Mouse (Mus musculus): Measurements from ENCODE around the gene Gcgr. TPM values are rescaled to one million over a fixed set of nuclear protein-coding genes. Genes with fewer than 3 reads are reported as not detected.

Gene Gcgr
- total and polyA plus RNA-seq, 3 experiments = not detected

DNA sequence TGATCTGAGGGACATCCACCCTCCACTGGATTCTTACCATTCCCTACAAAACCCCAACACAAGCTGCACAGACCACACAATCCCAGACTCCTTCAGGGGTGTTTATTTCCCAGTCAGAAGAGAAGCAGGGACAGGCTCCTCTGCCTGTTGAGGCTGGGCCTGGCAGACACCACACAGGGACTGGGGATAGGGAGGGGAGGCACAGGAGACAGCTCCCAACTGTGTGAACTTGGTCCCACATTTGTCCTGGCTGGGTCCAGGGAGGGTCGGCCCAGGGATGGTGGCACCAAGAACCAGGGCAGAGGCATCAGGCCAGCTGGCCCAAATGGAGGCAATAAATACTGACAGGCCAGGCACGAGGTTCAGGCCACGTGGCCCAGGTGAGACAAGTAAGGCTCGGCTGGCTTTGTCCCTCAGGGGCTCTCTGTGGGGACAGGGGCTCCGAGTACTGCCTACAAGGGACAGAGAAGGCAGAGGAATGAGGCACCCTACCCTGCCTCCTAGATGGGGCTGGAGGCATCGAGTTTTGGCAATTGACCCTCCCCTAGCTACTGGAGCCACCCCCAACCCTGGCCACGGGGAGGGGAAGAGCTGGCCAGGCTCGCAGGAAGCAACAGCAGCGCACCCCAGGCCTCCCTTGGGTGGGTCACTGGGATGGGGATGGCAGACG lies 47.7 kb downstream of the Gcgr start:
- H3K9me3 ChIP-seq (replicated peaks; ENCODE audit: insufficient read depth, low read length) = no peaks in the 10 kb centered on the region
- no peak for TF ChIP-seq ELF1 (IDR thresholded peaks at IDR 0.05; ENCODE audit: low read depth, low read length)
- TF ChIP-seq POLR2A (IDR thresholded peaks at IDR 0.05; ENCODE audit: control insufficient read depth in 1 of 2, insufficient read depth in 1 of 2, low read depth in 1 of 2, low read length in 2 of 2, poor library complexity in 1 of 2) = peak in 1 of 2 experiments; percentile 4; a peak in 1 of 4 replicates
- peaks cover 48% of the 10 kb centered on the region for H3K79me2 ChIP-seq (ENCODE audit: control insufficient read depth, insufficient read depth, low read length, poor library complexity)
- H3K4me1 ChIP-seq (ENCODE audit: control insufficient read depth in 1 of 2, insufficient read depth in 2 of 2, low read length in 2 of 2) = peaks cover 10 to 20% of the 10 kb centered on the region in 2 experiments
- no peak for DNase-seq (ENCODE audit: low read depth, low spot score)
- no peaks in the 10 kb centered on the region for H3K27me3 ChIP-seq (ENCODE audit: control insufficient read depth in 1 of 2, insufficient read depth in 2 of 2, low read length in 2 of 2)
- H3K36me3 ChIP-seq (ENCODE audit: control insufficient read depth in 1 of 2, insufficient read depth in 2 of 2, low read length in 2 of 2) = peaks cover 4 to 22% of the 10 kb centered on the region in 2 experiments; a peak in 3 of 4 replicates
- no peak overlapping the region for H3K27ac ChIP-seq (ENCODE audit: control insufficient read depth, low read depth, low read length)
- H3K9ac ChIP-seq (ENCODE audit: control insufficient read depth, low read depth, low read length, poor library complexity, severe bottlenecking) = no peak overlapping the region
- no peak overlapping the region for H3K4me3 ChIP-seq (ENCODE audit: control insufficient read depth in 1 of 2, insufficient read depth in 1 of 2, low read depth in 2 of 2, low read length in 2 of 2)

DNA sequence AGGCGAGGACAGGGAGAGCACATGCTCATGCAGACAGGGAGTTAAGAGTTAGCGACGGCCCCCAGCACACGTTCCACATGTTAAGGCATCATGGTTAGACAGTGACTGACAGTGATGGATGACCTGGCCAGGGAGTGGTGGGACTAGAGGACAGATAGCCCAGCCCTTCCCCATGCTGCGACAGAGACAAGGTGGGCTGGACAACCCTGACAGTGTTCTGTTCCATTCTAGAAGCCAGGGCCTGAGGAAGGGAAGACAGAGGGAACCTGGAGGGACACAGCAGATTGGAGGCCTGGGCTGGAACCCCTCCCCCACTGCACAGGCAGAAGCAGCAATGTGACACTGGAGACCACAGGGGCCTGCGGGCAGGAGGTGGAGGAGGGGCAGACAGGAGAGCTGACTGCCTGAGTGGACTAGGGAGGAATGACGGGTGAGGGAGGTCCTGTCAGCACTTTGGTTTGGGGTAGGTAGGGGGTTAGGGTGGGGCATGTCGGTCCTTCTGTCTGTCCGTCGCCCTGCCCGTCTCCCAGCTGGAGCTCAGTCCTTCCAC lies 48.3 kb downstream of the Gcgr start:
- no peak overlapping the region for H3K9ac ChIP-seq (ENCODE audit: control insufficient read depth, low read depth, low read length, poor library complexity, severe bottlenecking)
- DNase-seq (ENCODE audit: low read depth, low spot score) = no peak
- H3K79me2 ChIP-seq (ENCODE audit: control insufficient read depth, insufficient read depth, low read length, poor library complexity) = peaks cover 43% of the 10 kb centered on the region
- no peak for TF ChIP-seq RAD21 (IDR thresholded peaks at IDR 0.05; ENCODE audit: low read depth, low read length)
- TF ChIP-seq ZC3H11A (IDR thresholded peaks at IDR 0.05; ENCODE audit: low read depth, low read length) = no peak
- no peak for TF ChIP-seq CHD2 (IDR thresholded peaks at IDR 0.05; ENCODE audit: low read length)
- TF ChIP-seq CTCF (IDR thresholded peaks at IDR 0.05 in 2 of 3, conservative IDR thresholded peaks at IDR 0.05 in 1 of 3; ENCODE audit: control insufficient read depth in 1 of 3, insufficient read depth in 1 of 3, low read depth in 2 of 3, low read length in 3 of 3, poor library complexity in 1 of 3, severe bottlenecking in 1 of 3) = no peak
- TF ChIP-seq GABPA (IDR thresholded peaks at IDR 0.05; ENCODE audit: low read depth, low read length) = no peak
- TF ChIP-seq HCFC1 (IDR thresholded peaks at IDR 0.05; ENCODE audit: low read depth, low read length) = no peak
- TF ChIP-seq ZKSCAN1 (IDR thresholded peaks at IDR 0.05; ENCODE audit: low read depth, low read length) = no peak
- TF ChIP-seq UBTF (IDR thresholded peaks at IDR 0.05; ENCODE audit: borderline replicate concordance, insufficient read depth, low read depth, low read length) = no peak
- no peak for TF ChIP-seq POLR2AphosphoS2 (IDR thresholded peaks at IDR 0.05; ENCODE audit: low read length)
- TF ChIP-seq MXI1 (IDR thresholded peaks at IDR 0.05; ENCODE audit: low read depth, low read length) = no peak
- TF ChIP-seq POLR2AphosphoS5 (IDR thresholded peaks at IDR 0.05; ENCODE audit: borderline replicate concordance, low read depth, low read length) = no peak
- TF ChIP-seq ZNF384 (IDR thresholded peaks at IDR 0.05; ENCODE audit: low read depth, low read length) = no peak
- H3K4me3 ChIP-seq (ENCODE audit: control insufficient read depth in 1 of 2, insufficient read depth in 1 of 2, low read depth in 2 of 2, low read length in 2 of 2) = no peak overlapping the region
- H3K36me3 ChIP-seq (ENCODE audit: control insufficient read depth in 1 of 2, insufficient read depth in 2 of 2, low read length in 2 of 2) = peaks cover 4 to 22% of the 10 kb centered on the region in 2 experiments; a peak in 3 of 4 replicates
- peaks cover 10 to 20% of the 10 kb centered on the region in 2 experiments for H3K4me1 ChIP-seq (ENCODE audit: control insufficient read depth in 1 of 2, insufficient read depth in 2 of 2, low read length in 2 of 2)
- H3K27ac ChIP-seq (ENCODE audit: control insufficient read depth, low read depth, low read length) = no peak overlapping the region
- H3K27me3 ChIP-seq (ENCODE audit: control insufficient read depth in 1 of 2, insufficient read depth in 2 of 2, low read length in 2 of 2) = no peaks in the 10 kb centered on the region
- H3K9me3 ChIP-seq (replicated peaks; ENCODE audit: insufficient read depth, low read length) = no peaks in the 10 kb centered on the region

Measured in MEL (cell line).